Mouse (Mus musculus) liver, adult 2 months (tissue): Measurements from ENCODE around the gene Meis2. TPM values are rescaled to one million over a fixed set of nuclear protein-coding genes. Genes with fewer than 3 reads are reported as not detected.
A peak's percentile ranks its signal among the peaks of the same experiment; 100 is the strongest.

Source experiments
- DNase-seq: peaks from one replicate; pipeline ENCODE4 v3.0.0-alpha.2; 2011; ENCODE audit warnings: low read depth, low spot score; ENCODE audit errors: extremely low read depth
- H3K27ac ChIP-seq: fragments of 200-500 bp; replicated peaks from 2 replicates; pipeline ENCODE4 v1.5.1; 2012; ENCODE audit warnings: low read depth, mild to moderate bottlenecking, control low read depth, inconsistent platforms, low read length; ENCODE audit not compliant: insufficient read depth
- H3K27me3 ChIP-seq: fragments of 200-500 bp; 2 replicates; pipeline ENCODE4 v1.6.1; 2012; ENCODE audit warnings: mild to moderate bottlenecking, moderate library complexity, low read length, inconsistent platforms; ENCODE audit not compliant: control insufficient read depth, insufficient read depth
- H3K36me3 ChIP-seq: fragments of 200-500 bp; 2 replicates; pipeline ENCODE4 v1.6.1; 2012; ENCODE audit warnings: low read length, inconsistent platforms; ENCODE audit not compliant: control insufficient read depth, insufficient read depth
- H3K4me1 ChIP-seq: fragments of 200-500 bp; 2 replicates; pipeline ENCODE4 v1.6.1; 2011; ENCODE audit warnings: low read length; ENCODE audit not compliant: control insufficient read depth, insufficient read depth
- H3K4me3 ChIP-seq: fragments of 200-500 bp; 2 replicates; pipeline ENCODE4 v1.5.1; 2011; ENCODE audit warnings: low read depth, mild to moderate bottlenecking, control low read depth, low read length, moderate library complexity; ENCODE audit not compliant: insufficient read depth
- H3K79me2 ChIP-seq: fragments of 200-500 bp; 2 replicates; pipeline ENCODE4 v1.6.1; 2012; ENCODE audit warnings: inconsistent platforms, mild to moderate bottlenecking, low read length, moderate library complexity; ENCODE audit not compliant: control insufficient read depth, insufficient read depth
- H3K9ac ChIP-seq: fragments of 200-500 bp; 2 replicates; pipeline ENCODE4 v1.6.1; 2012; ENCODE audit warnings: low read depth, mild to moderate bottlenecking, control low read depth, inconsistent platforms, low read length
- CTCF ChIP-seq: fragments of 200-500 bp; IDR thresholded peaks from 2 replicates; pipeline ENCODE4 v1.5.1; 2011; ENCODE audit warnings: low read depth, low read length, control low read depth
- POLR2A ChIP-seq: fragments of 200-500 bp; IDR thresholded peaks from 2 replicates; pipeline ENCODE4 v1.6.1; 2011; ENCODE audit warnings: low read length, control low read depth; ENCODE audit not compliant: insufficient read depth; ENCODE audit errors: extremely low read depth
- WGBS: fragments of 180-500 bp; shearing (Covaris S2); methylation state at CpG from one replicate; pipeline ENCODE4 v1.1.7; 2018; 5-methylcytosine and 5-hydroxymethylcytosine counted together
- polyA plus RNA-seq: library from polyadenylated mRNA; depleted of rRNA; stranded (reverse); fragments of >200 nt; gene quantifications from 2 replicates; pipeline ENCODE4 v1.2.3, GENCODE M21; 2012
- total RNA-seq: library from RNA; depleted of rRNA; stranded (reverse); fragments of >200 nt; gene quantifications from 2 replicates; pipeline ENCODE4 v1.2.3, GENCODE M21; 2014

The Meis2 gene
- total and polyA plus RNA-seq, 2 experiments = 2.2 to 4.5 TPM

DNA sequence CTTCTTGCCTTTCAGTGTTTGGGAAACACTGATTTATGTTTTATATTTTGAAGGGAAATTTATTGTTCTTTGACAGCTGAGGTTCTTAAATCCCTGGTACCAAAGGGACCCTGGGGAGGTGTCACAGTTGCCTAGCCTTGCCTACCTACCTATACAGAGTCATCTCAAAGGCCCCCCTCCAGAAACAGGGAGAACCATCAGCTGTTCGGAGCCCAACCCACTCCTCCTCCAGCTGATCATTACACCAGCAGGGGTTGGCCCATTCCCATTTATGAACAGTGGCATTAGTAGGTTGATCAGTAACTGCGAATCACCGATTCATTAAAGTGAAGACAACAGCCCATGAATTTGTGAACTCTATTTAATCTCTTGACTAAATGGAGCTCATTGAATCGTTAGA lies 176.4 kb downstream of the Meis2 start:
- Histone ChIP-seq H3K9ac (no peak overlapping the region), H3K36me3 (no peaks in the 10 kb centered on the region), H3K4me1 (peaks cover 2% of the 10 kb centered on the region; the same call in 1 of the 2 replicates), H3K27ac (no peak overlapping the region), H3K27me3 (no peaks in the 10 kb centered on the region), H3K79me2 (no peaks in the 10 kb centered on the region), H3K4me3 (no peak overlapping the region)
- no peak for DNase-seq
- TF ChIP-seq CTCF (no peak), POLR2A (no peak)
- WGBS = 74% methylated on average over 4 of the region's 4 CpGs

DNA sequence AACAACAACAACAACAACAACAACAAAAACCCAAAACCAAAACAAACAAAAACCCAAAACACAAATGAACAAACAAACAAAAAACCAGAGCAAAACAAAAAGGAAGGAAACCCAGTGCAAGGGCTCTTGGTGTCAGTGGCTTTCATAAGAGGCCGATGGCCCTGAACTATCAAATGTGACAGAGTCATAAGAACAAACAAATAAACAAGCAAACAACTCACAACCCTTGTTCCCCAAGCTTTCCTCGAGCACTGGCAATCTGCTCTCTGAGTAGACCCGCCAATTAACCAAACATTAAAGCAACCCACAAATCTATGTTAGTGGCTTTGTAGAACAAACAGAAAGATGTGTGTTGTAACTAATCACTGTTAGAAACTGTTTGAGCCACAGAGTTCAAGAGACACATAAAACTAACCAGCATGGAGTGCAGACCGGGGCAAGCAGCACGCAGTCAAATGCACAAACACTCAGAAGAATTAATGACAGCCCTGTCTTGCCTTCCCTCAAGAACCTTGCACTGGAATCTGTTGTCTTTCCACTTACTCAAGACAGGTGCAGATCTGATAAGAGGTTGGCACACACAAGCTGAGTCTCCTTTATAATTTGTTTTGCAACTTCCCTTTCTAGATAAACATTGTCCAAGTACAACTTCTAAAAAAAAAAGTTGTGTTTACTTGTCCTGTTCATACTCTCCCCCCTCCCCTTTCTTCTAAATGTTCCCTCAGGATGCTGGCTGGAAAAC lies 177.1 kb downstream of the Meis2 start:
- WGBS = 21% methylated on average over 5 of the region's 5 CpGs
- TF ChIP-seq POLR2A (no peak), CTCF (no peak)
- peak; percentile 70 for DNase-seq
- H3K27ac ChIP-seq = no peak overlapping the region
- no peaks in the 10 kb centered on the region for H3K36me3 ChIP-seq
- no peaks in the 10 kb centered on the region for H3K79me2 ChIP-seq
- peaks cover 2% of the 10 kb centered on the region; the same call in 1 of the 2 replicates for H3K4me1 ChIP-seq
- no peak overlapping the region for H3K9ac ChIP-seq
- no peaks in the 10 kb centered on the region for H3K27me3 ChIP-seq
- no peak overlapping the region for H3K4me3 ChIP-seq

GRCm38 (mm10) chr2:115887631-115888030 lies 178.0 kb downstream of the Meis2 start:
- H3K36me3 ChIP-seq = no peaks in the 10 kb centered on the region
- WGBS = 95% methylated on average over 1 of the region's 1 CpGs
- H3K4me3 ChIP-seq = no peak overlapping the region
- H3K79me2 ChIP-seq = no peaks in the 10 kb centered on the region
- TF ChIP-seq POLR2A = no peak
- TF ChIP-seq CTCF = no peak
- H3K27ac ChIP-seq = no peak overlapping the region
- no peak overlapping the region for H3K9ac ChIP-seq
- H3K27me3 ChIP-seq = no peaks in the 10 kb centered on the region
- DNase-seq = no peak
- H3K4me1 ChIP-seq = peaks cover 2% of the 10 kb centered on the region; the same call in 1 of the 2 replicates

- DNase-seq = no peak
- Histone ChIP-seq H3K27ac (no peak overlapping the region), H3K36me3 (no peaks in the 10 kb centered on the region), H3K9ac (no peak overlapping the region), H3K79me2 (no peaks in the 10 kb centered on the region), H3K4me3 (no peak overlapping the region), H3K27me3 (no peaks in the 10 kb centered on the region), H3K4me1 (peaks cover 2% of the 10 kb centered on the region; the same call in 1 of the 2 replicates)
- 92% methylated on average over 9 of the region's 9 CpGs for WGBS
- TF ChIP-seq CTCF (no peak), POLR2A (no peak)
These were observed 181.5 kb downstream of the Meis2 start for GRCm38 (mm10) chr2:115884184-115884583.

- Histone ChIP-seq H3K36me3 (no peaks in the 10 kb centered on the region), H3K9ac (no peak overlapping the region), H3K4me1 (no peaks in the 10 kb centered on the region), H3K27me3 (no peaks in the 10 kb centered on the region), H3K79me2 (no peaks in the 10 kb centered on the region), H3K4me3 (no peak overlapping the region), H3K27ac (no peak overlapping the region)
- 76% methylated on average over 10 of the region's 10 CpGs for WGBS
- no peak for TF ChIP-seq CTCF
- TF ChIP-seq POLR2A = no peak
- DNase-seq = no peak
These were observed 182.1 kb downstream of the Meis2 start for GRCm38 (mm10) chr2:115883520-115883919.
